Mouse (Mus musculus) kidney, postnatal 0 days (tissue): ENCODE data around the gene Pfkfb1. TPM values are rescaled to one million over a fixed set of nuclear protein-coding genes. Genes with fewer than 3 reads are reported as not detected.

ENCODE experiments used
- ATAC-seq: fragments of 200-750 bp; cut with Nextera tagmentation; replicated peaks from 2 replicates; pipeline ENCODE4 v1.8.0; 2017; ENCODE audit warnings: low read depth, moderate number of reproducible peaks, moderate TSS enrichment, moderate library complexity; ENCODE audit not compliant: low FRiP score
- DNase-seq: peaks from one replicate; pipeline ENCODE4 v3.0.0-alpha.2; 2016; ENCODE audit warnings: low spot score
- H3K27ac ChIP-seq: fragments of 300-500 bp; sonication (generic); 2 replicates; pipeline ENCODE4 v1.5.1; 2014; ENCODE audit warnings: mild to moderate bottlenecking
- H3K27me3 ChIP-seq: fragments of 300-500 bp; sonication (generic); 2 replicates; pipeline ENCODE4 v1.6.1; 2014; ENCODE audit warnings: low read length, mixed read lengths; ENCODE audit not compliant: insufficient read depth
- H3K36me3 ChIP-seq: fragments of 300-500 bp; sonication (generic); 2 replicates; pipeline ENCODE4 v1.6.1; 2014; ENCODE audit warnings: low read length, mixed read lengths; ENCODE audit not compliant: insufficient read depth
- H3K4me1 ChIP-seq: fragments of 300-500 bp; sonication (generic); replicated peaks from 2 replicates; pipeline ENCODE4 v1.6.1; 2014; ENCODE audit warnings: antibody characterized with exemption, low read length, mixed read lengths; ENCODE audit not compliant: insufficient read depth
- H3K4me2 ChIP-seq: fragments of 300-500 bp; sonication (generic); 2 replicates; pipeline ENCODE4 v1.6.1; 2014; ENCODE audit warnings: mild to moderate bottlenecking, low read length, moderate library complexity, mixed read lengths
- H3K4me3 ChIP-seq: fragments of 300-500 bp; sonication (generic); replicated peaks from 2 replicates; pipeline ENCODE4 v1.5.1; 2014; ENCODE audit warnings: low read depth, low read length
- H3K9ac ChIP-seq: fragments of 300-500 bp; sonication (generic); 2 replicates; pipeline ENCODE4 v1.6.1; 2014; ENCODE audit warnings: low read depth, low read length
- H3K9me3 ChIP-seq: fragments of 300-500 bp; sonication (generic); replicated peaks from 2 replicates; pipeline ENCODE4 v1.6.1; 2016; ENCODE audit warnings: low read length, inconsistent platforms, mixed read lengths
- CTCF ChIP-seq: IDR thresholded peaks from 2 replicates; pipeline ENCODE4 v1.5.1; 2016; ENCODE audit warnings: antibody characterized with exemption, low read depth, mild to moderate bottlenecking, moderate library complexity
- WGBS: fragments of 180-500 bp; shearing (Covaris S2); extraction: QIAGEN DNeasy Blood & Tissue Kit; methylation state at CpG from one replicate; pipeline ENCODE4 v1.1.7; 2014; 5-methylcytosine and 5-hydroxymethylcytosine counted together
- polyA plus RNA-seq: library from polyadenylated mRNA; unstranded; fragments of >200 nt; fragmentation: Nextera tagmentation; extraction: Ambion mirVana; gene quantifications from 2 replicates; pipeline ENCODE4 v1.2.1, GENCODE M21; 2015

Gene Pfkfb1
- polyA plus RNA-seq: 2.8 and 3.9 TPM in 2 replicates

- Histone ChIP-seq H3K4me3 (peak within 1 kb of the TSS; percentile 48), H3K4me2 (peak within 1 kb of the TSS; percentile 58), H3K9me3 (no peaks in the 10 kb centered on the region), H3K36me3 (no peaks in the 10 kb centered on the region), H3K27me3 (no peaks in the 10 kb centered on the region), H3K4me1 (no peaks in the 10 kb centered on the region), H3K9ac (peak within 1 kb of the TSS; percentile 65), H3K27ac (peak within 1 kb of the TSS; percentile 82)
- peak; percentile 87 for DNase-seq
- peak; percentile 92 for ATAC-seq
- TF ChIP-seq CTCF: peak; percentile 59
- 24% methylated on average over 35 of the region's 35 CpGs for WGBS
Measured at GRCm38 (mm10) chrX:150588023-150588764, at the start of gene Pfkfb1. Pfkfb1 (plus strand) TSS chrX:150588229.

- no peak for DNase-seq
- no peak for ATAC-seq
- no peaks in the 10 kb centered on the region for H3K36me3 ChIP-seq
- no peak overlapping the region for H3K4me2 ChIP-seq
- H3K4me1 ChIP-seq: no peaks in the 10 kb centered on the region
- no peak for TF ChIP-seq CTCF
- H3K9me3 ChIP-seq: no peaks in the 10 kb centered on the region
- no peak overlapping the region for H3K27ac ChIP-seq
- no peaks in the 10 kb centered on the region for H3K27me3 ChIP-seq
- H3K4me3 ChIP-seq: no peak overlapping the region
- 84% methylated on average over 2 of the region's 2 CpGs for WGBS
- H3K9ac ChIP-seq: no peak overlapping the region
Measured at GRCm38 (mm10) chrX:150540111-150540510, 47.9 kb upstream of the Pfkfb1 start.

- TF ChIP-seq CTCF: no peak
- Histone ChIP-seq H3K27ac (no peak overlapping the region), H3K36me3 (no peaks in the 10 kb centered on the region), H3K4me1 (no peaks in the 10 kb centered on the region), H3K27me3 (no peaks in the 10 kb centered on the region), H3K9ac (no peak overlapping the region), H3K4me3 (no peak overlapping the region), H3K4me2 (no peak overlapping the region), H3K9me3 (no peaks in the 10 kb centered on the region)
- ATAC-seq (no peak), DNase-seq (no peak)
Measured at GRCm38 (mm10) chrX:150541684-150542083, 46.3 kb upstream of the Pfkfb1 start.

- no peak within 1 kb of the TSS for H3K9ac ChIP-seq
- no peaks in the 10 kb centered on the region for H3K9me3 ChIP-seq
- H3K27me3 ChIP-seq: no peaks in the 10 kb centered on the region
- H3K27ac ChIP-seq: no peak within 1 kb of the TSS
- H3K4me1 ChIP-seq: no peaks in the 10 kb centered on the region
- 51% methylated on average over 5 of the region's 5 CpGs for WGBS
- no peak for TF ChIP-seq CTCF
- no peaks in the 10 kb centered on the region for H3K36me3 ChIP-seq
- H3K4me2 ChIP-seq: no peak within 1 kb of the TSS
- no peak within 1 kb of the TSS for H3K4me3 ChIP-seq
- ATAC-seq (no peak), DNase-seq (no peak)
Measured at GRCm38 (mm10) chrX:150547239-150547638, 40.8 kb upstream of the Pfkfb1 start, which contains the start of gene Alas2. Alas2 (plus strand) TSS chrX:150547375.

GRCm38 (mm10) chrX:150549639-150550038 lies 38.4 kb upstream of the Pfkfb1 start:
- Histone ChIP-seq H3K27ac (no peak overlapping the region), H3K9me3 (no peaks in the 10 kb centered on the region), H3K27me3 (no peaks in the 10 kb centered on the region), H3K4me2 (no peak overlapping the region), H3K4me1 (no peaks in the 10 kb centered on the region), H3K4me3 (no peak overlapping the region), H3K36me3 (no peaks in the 10 kb centered on the region), H3K9ac (no peak overlapping the region)
- DNase-seq: no peak
- 82% methylated on average over 3 of the region's 3 CpGs for WGBS
- no peak for ATAC-seq
- no peak for TF ChIP-seq CTCF

GRCm38 (mm10) chrX:150551986-150552385 lies 36.0 kb upstream of the Pfkfb1 start:
- ATAC-seq: no peak
- TF ChIP-seq CTCF: no peak
- H3K9ac ChIP-seq: no peak overlapping the region
- H3K27me3 ChIP-seq: no peaks in the 10 kb centered on the region
- no peak overlapping the region for H3K4me2 ChIP-seq
- WGBS: 91% methylated on average over 2 of the region's 2 CpGs
- no peak overlapping the region for H3K4me3 ChIP-seq
- H3K27ac ChIP-seq: no peak overlapping the region
- H3K4me1 ChIP-seq: no peaks in the 10 kb centered on the region
- H3K36me3 ChIP-seq: no peaks in the 10 kb centered on the region
- DNase-seq: no peak
- no peaks in the 10 kb centered on the region for H3K9me3 ChIP-seq
